Mouse (Mus musculus) hematopoietic stem cell, adult 5-6 weeks (primary cell): ENCODE results near the gene Mmaa. TPM values are rescaled to one million over a fixed set of nuclear protein-coding genes. Genes with fewer than 3 reads are reported as not detected.
A peak's percentile ranks its signal among the peaks of the same experiment; 100 is the strongest.

Experiments
- ATAC-seq, 2 experiments: fragments of 125-278 bp in 1 of 2; replicated peaks in 1 of 2; 2 replicates each; pipeline ENCODE4 v1.8.0; 2016 to 2017; ENCODE audit warnings: inconsistent platforms in 2 of 2, mild to moderate bottlenecking in 2 of 2, moderate number of reproducible peaks in 2 of 2, low read depth in 1 of 2, moderate TSS enrichment in 1 of 2; ENCODE audit not compliant: low FRiP score in 2 of 2, poor library complexity in 2 of 2, severe bottlenecking in 2 of 2, insufficient read depth in 1 of 2, low TSS enrichment in 1 of 2
- total RNA-seq: library from RNA; stranded (forward); fragments of 172-1452, 232-1000 nt; gene quantifications from 2 replicates; pipeline ENCODE4 v1.2.3, GENCODE M21; 2017

Gene Mmaa
- 7.7 and 10.7 TPM in 2 replicates for total RNA-seq

DNA sequence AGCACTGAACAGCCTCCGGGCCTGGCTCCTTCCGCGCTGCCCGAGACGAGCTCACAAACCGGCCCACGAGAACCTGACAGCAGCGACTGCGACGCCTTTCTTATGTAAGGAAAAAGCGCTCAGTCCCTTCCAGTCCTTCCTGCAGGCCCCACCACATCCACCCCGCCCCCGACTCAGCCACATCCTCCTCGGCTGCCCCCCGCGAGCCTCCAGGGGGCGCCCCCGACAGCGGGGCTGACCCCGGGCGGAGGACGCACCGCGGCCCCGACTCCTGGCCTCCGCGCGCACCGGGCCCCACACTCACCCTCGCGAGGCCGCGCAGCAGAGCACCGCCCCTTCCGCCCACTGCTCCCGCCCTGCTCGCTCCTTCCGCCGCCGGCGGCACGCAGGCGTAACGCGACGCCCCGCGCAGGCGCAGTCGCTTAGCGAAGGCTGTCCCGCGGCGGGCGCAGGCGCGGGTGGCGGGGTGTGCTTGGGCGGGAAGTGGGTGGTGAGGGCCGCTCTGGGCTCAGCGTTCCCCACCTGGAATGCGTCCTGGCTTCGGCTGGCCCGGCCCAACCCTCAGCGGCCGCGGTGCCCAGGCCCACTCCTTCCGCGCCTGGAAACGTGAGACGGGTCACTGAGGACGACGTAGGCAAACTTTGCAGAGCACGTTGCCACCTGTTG lies at the start of gene Mmaa:
Gene Mmaa (minus strand): TSS at position 328 of the 666 bp plus-strand sequence.
- ATAC-seq, result peak; percentile 87 to 89

DNA sequence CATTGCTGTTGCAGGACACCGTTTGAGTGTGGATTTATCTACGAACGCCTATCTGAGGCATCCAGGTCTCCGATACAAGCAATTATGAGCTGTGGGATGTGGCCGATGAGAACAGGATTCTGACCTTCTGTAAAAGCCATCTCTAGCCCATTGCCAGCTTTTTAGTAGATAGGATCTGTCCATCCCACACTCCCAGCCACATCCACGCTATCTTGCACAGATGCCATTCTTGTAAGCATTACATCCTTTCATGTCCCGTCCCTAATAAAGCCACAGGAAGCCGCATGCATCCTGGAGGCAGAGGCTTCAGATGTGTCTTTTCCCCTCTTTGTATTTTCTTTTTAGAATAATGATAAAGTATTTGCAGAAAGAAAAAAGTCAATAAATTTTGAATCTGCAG lies 46.5 kb upstream of the Mmaa start:
- ATAC-seq, result no peak

DNA sequence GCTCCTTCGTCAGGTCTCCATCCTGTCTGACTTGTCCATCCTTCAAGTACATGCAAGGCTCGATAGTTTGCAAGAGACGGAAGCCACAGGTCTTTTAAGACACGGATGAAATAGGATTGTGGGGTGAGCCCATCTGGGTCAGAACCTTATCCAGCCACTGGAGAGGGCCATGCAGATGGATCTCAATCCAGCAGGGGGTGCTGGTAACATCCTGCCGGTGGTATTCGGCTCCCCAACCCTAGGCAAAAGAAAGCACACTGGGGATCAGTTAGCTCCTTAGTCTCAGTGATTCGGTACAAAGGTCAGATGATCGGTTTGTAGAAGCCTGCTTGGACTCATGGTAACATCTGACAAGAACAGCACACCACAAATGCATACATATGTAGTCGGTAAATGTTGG lies 44.8 kb upstream of the Mmaa start:
- ATAC-seq, result peak; percentile 67 to 77; a peak in 3 of 4 replicates

DNA sequence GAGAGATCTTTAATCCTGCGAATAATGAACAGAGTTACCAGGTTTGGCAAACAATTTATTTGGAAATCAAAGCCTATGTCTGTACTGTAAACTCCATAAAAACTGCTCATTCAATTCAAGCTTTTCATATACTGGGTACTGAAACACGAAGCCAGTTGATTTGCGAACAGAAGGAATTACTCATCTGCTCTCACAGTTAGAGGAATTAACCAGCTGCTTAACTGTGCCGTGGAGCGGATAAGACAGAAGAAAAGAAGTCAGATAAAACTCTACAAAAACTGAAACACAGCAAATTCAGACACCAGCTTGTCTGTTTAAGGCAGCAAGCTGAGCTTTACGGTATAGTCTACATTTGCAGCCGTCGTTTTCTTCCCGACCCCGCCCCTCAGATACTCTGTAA lies 43.9 kb upstream of the Mmaa start:
- ATAC-seq, result no peak

GRCm38 (mm10) chr8:79332109-79332900 lies 37.6 kb upstream of the Mmaa start:
- no peak for ATAC-seq

- ATAC-seq, result no peak
These were observed 36.8 kb upstream of the Mmaa start for GRCm38 (mm10) chr8:79331571-79331970.

DNA sequence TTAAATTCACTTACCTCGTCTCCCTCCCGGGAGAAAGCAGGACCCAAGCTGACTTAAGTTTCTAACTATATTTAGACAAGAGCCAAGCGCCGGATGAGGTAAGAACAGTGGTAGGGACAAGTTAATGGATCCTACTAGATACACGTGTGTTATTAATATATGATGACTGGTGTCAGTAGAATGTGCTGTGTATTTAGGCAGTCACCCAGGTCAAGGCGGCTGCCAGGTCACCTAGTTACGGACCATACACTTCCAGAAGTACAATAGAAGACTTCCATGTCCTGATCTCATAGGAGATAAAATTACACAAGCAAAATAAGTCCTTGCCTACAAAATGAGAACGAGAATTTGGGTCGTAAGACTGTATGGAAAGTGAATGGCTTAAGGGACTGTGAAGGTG lies 36.3 kb upstream of the Mmaa start:
- ATAC-seq, result no peak

DNA sequence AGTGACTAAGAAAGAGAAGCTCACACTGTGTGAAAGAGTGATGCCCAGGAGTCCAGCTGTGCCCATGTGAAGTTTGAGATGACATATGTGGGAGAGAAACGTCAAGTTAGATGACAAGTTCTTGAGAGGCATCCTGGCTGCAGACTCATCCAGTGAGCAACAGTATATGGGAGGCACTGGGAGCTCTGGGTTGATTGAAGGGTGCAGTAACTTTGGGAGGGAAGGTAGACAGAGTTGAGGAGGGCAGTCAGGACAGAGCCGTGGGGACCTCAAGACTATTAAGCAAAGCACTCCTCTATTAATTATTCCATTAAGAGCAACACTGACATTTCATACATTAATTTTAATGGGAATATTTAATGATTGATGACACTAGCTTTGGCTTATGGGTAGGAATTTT lies 35.0 kb upstream of the Mmaa start:
- no peak for ATAC-seq

DNA sequence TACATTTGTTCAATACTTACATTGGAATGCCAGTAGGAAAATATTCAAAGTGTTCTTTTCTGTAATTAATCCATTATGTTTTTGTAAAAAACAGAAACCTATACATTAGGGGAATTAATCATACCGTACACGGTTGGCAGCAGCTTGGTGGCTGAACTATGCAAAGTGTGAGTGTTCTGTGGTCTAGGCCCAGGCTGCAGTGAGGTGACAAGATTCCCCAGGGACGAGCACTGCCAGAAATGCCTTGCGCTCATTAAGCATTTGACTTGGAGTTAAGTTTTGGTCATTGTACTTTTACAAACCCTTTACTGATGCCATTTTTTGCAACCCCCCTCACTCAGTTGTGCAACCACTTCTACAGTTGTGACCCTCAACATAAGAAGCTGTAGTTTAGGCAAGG lies 34.4 kb upstream of the Mmaa start:
- no peak for ATAC-seq

DNA sequence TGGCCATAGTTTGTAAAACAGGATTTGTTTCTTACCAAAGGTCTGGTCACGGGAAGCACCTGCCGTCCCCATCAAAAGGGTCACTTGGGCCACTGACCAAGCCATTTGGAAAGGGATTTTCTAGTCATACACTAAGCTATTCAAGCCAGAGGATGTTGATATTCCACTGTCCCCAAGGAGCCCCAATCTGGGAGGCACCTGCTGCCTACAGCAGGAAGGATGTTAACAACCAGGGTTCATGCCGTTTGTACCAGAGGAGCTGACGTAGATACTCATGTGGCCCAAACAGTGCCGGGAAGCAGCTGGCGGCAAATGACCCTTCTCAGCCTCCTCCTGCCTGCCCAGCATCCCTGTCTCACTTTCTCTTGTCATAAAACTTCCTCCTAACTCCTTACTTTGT lies 30.8 kb upstream of the Mmaa start:
- no peak for ATAC-seq

GRCm38 (mm10) chr8:79324928-79325327 lies 30.2 kb upstream of the Mmaa start:
- no peak for ATAC-seq

DNA sequence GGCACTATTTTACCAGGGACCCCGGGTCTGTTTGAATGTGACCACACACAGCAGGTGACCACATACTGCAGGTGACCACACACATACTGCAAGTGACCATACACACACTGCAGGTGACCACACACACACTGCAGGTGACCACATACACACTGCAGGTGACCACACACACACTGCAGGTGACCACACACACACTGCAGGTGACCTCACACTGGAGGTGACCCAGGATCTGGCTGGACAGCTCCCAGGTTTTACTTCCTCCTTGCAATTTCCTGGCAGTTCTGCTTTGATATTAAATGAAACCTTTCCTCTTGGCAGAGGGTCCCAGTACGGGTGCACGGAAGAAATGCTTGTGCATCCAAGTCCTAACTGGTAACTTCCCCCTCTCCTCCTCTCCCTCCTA lies 29.3 kb upstream of the Mmaa start:
- peak; percentile 12 to 25; a peak in 2 of 4 replicates for ATAC-seq

DNA sequence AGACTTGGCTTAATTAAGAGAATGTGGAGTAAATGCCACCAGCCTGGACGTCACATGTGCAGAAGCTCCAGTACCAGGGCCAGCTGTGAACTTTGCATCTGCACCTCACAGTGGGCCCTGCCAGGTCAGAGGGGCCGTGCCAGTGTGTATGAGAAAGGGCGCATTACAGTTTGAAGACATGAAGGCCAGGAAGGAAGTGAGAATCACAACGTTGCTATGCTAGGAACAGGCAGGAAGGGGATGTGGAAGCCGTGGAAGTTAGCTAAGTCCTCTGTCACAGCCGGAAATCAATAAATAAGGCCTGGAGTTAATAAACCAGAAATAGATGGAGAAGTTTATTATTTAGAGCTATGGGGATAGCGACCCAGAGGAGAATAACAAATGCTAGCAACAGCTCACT lies 28.4 kb upstream of the Mmaa start:
- ATAC-seq, result no peak; a peak in 1 of 4 replicates

DNA sequence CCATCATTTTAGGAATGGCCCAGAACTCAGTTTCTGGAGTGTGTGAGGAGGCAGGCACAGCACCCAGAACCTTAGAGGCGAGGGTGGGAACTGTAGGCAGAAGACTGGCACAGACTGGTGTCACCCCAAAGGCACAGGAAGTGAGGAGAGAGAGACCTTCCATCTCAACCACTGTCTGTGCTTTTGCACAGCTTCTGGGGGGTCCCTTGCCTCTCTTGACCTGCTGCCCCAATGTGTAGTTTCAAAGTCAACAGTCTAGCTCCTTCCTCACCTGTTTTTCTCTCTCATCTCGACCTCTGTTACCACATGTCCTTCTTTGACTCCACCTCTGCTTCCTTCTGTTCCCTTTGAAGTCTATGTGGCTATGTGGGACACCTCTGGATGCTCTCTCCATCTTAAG lies 16.1 kb upstream of the Mmaa start:
- ATAC-seq, result no peak

GRCm38 (mm10) chr8:79305941-79306340 lies 11.2 kb upstream of the Mmaa start:
- no peak for ATAC-seq

- no peak for ATAC-seq
These were observed 6.8 kb upstream of the Mmaa start for GRCm38 (mm10) chr8:79301548-79301947.

- peak; percentile 20 to 26; a peak in 1 of 4 replicates for ATAC-seq
These were observed 5.0 kb upstream of the Mmaa start for GRCm38 (mm10) chr8:79299704-79300103.

DNA sequence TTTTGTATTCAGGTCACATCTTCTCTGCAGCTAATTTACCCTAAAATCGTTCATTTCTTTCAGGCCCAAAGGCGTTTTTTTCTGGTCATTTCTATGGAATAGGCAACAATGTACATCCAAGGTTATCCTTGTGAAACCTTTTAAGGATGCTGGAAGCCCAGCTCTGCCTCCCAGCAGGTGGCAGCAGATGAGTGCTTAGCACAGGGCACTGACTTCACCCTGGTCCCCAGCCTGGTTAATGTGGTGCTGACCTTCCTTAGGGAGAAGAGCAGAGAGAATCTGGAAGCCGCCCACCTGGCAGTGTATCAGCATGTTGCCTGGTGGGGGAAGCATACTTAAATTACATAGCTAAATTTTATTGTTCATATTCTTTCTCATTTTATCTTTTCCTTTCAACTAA lies 3.0 kb upstream of the Mmaa start:
- ATAC-seq, result no peak
